Mouse (Mus musculus) lung, adult 2 months (tissue): ENCODE results near the gene Rhbdd1.

Experiments used
- CTCF ChIP-seq: fragments of 200-500 bp; IDR thresholded peaks from 2 replicates; pipeline ENCODE4 v1.5.1; 2011; ENCODE audit warnings: mild to moderate bottlenecking, low read length, control low read depth; ENCODE audit not compliant: insufficient read depth
- POLR2A ChIP-seq: fragments of 200-500 bp; IDR thresholded peaks from 2 replicates; pipeline ENCODE4 v1.6.1; 2011; ENCODE audit warnings: low read depth, mild to moderate bottlenecking, control low read depth, low read length, borderline replicate concordance; ENCODE audit errors: extremely low read depth

GRCm38 (mm10) chr1:82432919-82433648, 116.8 kb downstream of the Rhbdd1 start:
- TF ChIP-seq CTCF: peak; percentile 84
- no peak for TF ChIP-seq POLR2A
